Mouse (Mus musculus) embryo, embryonic 11.5 days (tissue): ENCODE results near the gene Kcnb1.
A peak's percentile ranks its signal among the peaks of the same experiment; 100 is the strongest.
"Not testable (repeated sequence)": the region's sequence is repeated elsewhere in the genome, so short reads cannot be mapped to it uniquely, and the experiment has no call there.

ENCODE experiments used
- DNase-seq: peaks from one replicate; pipeline ENCODE4 v3.0.0-alpha.2; 2012; ENCODE audit warnings: low read depth, low spot score

Gene Kcnb1

DNA sequence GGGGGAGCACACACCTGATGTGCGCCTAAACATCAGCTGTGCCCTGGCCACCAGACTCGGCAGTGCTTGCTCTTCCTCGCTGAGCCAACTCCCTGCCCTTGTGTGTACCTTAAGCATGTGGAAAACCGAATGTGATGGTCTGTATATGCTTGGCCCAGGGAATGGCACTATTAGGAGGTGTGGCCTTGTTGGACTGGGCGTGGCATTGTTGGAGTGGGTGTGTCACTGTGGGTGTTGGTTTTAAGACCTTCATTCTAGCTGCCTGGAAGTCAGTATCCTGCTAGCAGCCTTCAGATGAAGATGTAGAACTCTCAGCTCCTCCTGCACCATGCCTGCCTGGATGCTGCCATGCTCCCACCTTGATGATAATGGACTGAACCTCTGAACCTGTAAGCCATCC lies 14.7 kb upstream of the Kcnb1 start:
- DNase-seq: not testable (repeated sequence)

DNA sequence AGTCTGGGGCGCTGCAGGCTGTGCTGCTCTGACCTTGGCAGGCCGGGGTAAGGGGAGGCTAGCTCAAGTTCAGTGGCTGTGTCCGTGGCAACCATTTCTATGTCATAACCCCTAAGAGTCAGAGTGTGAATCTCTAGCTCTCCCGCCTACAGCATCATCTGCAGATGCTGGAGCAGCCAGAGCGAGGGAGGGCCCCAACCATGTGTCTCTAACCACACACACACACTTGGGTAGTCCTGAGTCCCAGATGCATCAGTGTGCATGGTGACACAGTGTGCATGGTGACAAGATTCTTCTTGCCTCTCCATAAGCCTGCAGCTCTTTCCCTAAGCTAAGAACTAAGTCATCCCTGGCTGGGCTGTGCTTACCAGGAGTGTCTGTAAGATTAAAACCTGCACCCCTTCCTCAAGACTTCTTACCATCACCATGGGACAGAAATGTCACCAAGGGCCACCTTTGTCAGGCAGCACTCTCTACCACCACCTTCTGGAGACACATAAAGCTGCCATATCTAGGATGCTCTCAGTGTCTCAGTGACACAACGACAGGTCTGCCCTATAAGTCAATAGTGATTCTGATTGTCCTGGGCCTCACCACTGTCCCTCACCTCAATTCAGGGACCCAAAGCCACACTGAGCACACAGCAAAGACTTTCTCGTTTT lies 13.7 kb upstream of the Kcnb1 start:
- no peak for DNase-seq

DNA sequence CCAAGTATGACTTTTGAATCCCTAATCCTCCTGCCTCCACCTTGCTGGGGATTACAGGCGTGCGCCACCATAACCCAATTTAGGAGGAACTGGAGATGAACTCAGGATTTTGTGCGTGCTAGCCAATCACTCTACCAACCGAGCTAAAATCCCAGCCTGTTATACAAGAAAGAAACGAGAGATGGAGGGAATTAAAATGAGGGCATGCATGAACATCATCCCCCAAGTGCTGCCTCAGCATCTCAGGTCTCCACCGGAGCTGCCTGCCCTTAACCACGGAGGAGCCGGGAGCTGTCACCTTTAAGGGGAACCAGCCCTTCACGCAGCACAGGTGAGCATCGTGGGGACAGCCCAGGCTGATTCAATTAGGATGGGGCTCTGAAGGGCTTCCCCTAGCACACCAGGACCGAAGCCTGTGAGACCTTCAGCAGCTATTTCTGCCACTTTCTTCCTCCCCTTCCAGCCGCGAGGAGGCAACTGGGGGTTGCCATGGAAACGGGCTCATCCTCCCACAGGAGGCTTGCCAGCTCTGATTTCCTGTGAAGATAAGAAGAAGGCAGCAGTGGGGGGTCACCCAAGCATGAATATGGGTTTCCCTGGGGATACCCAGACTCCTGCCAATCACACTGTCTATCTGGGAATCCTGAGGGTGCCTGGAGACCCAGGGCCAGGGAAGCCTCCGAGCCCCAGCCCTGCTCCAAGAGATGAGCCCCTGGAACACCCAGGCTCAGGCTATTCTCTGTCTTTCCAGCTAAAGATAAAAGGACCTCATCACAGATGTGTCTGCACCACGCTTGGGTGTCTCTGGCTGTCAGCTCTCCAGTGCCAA lies 11.7 kb upstream of the Kcnb1 start:
- no peak for DNase-seq

DNA sequence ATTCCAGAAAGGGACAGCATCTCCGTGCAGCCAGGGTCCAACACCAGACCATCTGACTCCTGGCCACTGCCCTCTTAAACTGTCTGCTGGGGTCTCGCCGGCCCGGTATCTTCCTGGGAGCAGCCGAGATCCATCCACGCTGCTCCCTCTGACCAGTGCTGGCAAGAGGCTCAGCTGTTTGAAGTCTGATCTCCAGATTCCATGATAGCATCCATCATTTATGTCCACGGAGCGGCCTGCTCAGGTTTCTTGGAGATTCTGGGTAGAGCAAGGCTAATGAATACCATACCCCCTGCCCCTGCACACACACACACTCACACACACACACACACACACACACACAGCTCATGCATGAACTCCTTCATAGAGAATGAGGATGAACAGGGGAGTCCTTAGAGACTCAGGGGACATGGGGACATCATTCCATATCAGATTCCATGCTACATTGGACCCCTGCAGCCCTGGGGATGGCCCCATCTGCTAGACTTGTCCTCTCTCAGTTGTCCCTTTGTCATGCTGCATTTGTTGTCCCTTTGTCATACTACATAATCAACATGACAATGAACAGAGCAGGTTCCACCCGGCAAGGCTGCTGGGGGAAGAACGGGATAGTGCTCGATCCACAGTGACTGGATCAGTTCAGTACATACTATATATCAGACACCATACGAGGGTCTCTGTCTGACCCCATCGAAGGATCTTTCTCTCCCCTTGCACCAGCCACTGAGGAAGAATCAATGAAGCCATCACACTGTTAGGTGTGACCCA lies 8.9 kb upstream of the Kcnb1 start:
- DNase-seq: peak; percentile 20

DNA sequence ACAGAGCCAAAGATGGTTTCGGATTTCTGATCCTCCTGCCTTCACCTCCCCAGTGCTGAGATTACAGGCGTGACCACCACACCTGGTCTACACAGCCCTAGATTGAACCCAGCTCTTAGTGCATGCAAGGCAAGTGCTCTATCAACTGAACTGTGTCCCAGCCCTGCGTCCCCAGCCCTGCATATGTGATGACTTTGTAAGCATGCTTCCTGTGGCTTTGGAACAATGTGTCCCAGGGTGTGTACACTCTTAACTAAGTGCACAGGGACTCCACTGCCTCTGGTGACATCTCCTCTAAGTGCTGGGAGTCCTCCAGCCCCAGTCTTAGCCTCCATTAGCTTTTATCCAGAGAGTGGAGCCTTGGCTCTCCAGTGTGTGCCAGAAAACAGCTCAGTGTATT lies 3.4 kb upstream of the Kcnb1 start:
- DNase-seq: no peak

DNA sequence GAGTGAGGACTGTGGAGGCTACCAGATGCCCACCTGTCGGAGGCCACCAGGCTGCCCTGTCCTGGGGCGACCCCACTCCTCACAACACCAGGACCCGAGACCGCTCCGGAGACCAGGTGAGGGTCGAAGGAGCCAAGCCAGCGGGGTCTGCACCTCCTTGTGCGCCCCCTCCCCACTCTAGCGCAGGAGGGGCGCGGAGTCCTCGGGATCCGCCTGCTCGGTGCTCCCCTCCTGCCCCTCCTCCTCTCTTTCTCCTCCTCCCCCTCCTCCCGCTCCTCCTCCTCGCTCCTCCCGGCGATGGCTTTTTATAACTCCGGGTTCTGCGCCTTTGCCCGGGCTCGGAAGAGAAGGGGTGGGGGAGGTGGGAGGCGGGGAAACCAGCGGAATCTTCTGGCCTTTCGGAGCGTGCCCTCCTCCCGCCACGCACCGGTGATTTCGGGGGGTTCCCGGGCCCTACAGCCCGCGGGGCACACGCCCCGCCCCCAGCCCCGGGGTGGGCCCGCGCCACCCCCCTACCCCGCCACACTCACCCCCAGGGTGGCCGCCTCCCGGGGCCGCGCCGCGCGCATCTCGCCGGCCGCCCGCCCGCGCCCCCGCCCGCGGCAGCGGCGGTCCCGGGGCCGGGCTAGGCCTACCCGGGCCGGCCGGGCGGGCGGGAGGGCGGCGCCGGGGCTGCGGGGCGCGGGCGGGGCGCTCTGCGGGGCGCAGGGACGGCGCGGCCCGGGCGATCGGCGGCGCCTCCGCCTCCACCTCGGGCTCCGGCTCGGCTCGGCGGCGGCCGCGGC lies 472 bp downstream of the Kcnb1 start:
- peak; percentile 20 for DNase-seq

DNA sequence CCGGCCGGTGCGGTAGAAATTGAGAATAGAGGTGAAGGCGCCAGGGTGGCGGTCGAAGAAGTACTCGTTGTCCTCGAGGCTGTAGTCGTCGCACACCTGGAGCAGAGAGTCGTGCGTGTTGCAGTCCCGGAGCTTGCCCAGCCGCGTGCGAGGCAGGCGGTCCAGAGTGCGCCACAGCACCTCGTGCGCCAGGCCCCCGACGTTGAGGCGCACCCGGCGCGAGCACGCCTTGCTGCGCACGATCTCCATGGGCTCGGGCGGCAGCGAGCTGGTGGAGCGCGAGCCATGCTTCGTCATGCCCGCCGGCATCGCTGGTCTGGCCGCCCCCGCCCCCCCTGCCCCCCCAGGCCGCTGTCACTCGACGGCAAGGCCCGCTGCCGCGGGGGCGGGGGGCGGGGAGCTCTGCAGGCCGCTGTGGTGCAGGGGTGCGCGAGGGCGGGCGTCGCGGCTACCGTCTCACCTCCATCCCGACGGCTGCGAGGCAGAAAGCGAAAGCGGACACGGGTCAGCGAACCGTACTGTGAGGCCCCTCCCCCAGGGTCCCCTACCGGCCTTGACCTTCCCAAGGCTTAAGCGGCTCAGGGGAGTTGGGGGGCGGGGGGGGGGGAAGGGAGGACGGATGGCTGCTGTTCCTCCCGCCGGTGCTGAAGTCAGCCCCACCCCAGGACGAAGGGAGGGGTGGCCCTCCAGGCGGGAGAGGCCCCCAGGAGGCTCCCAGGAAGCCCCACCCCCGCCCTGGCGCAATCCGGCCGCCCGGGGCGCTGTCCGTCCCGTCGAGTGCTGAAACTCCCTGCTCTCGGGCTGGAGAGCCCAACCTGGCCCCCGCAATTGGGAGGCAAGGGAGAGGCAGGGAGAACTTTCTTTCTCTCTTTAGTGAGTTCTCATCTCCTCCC lies 1.4 kb downstream of the Kcnb1 start:
- peak; percentile 59 for DNase-seq

DNA sequence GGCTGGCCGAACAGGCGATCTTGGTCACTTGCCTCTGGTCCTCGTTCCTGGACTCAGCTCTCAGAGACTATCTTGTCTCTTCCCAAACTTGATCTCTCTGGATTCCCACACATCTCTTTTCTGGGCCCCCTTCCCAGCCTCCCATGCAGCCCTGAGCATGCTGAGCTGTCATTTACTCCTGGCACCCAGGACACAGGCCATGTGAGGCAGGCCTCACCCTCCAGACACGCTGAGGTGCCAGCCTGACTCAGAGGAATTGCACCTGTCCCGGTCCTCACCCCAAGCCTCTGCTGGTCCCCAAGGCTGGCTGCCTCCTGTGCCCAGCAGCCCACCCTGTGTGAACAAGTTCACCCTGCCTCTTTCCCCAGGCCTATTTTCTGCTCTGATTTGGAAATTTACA lies 2.8 kb downstream of the Kcnb1 start:
- DNase-seq: no peak

DNA sequence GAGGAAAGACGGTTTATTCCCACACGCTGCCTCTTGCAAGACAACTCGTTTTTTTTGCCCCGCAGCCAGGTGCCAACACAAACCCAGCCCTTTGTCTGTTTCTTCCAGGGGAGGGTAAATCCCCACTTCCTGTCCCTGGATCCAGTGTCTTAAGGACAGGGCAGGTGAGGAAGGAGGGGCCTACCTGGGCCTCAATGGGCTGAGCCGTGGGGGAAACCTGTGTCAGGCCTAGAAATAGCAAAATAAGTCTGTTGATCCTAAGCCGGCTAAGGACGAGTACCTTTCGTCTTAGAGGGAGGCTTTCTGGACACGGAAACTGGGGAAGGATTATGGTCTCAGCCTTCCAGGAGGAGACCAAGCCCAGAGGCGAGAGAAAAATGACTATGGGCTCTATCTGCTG lies 3.4 kb downstream of the Kcnb1 start:
- DNase-seq: no peak

DNA sequence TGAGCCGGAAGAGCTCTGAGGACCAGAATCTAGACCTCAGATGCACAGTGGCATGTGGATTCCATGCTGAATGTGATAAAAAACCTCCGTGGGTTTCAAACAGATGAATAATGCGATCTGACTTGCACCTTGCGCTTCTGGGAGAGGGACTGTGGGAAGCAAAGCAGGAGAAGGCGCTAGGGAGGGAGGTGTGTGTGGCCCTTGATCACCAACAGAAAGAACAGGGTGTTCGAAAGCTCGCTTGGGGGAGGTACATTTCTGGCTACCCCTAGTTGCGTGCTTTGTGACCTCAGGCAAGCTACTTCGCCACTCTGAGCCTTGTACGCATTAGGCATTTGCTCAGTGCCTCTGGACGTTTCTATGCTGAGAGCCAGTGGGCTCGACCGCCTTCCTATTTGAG lies 4.0 kb downstream of the Kcnb1 start:
- no peak for DNase-seq

DNA sequence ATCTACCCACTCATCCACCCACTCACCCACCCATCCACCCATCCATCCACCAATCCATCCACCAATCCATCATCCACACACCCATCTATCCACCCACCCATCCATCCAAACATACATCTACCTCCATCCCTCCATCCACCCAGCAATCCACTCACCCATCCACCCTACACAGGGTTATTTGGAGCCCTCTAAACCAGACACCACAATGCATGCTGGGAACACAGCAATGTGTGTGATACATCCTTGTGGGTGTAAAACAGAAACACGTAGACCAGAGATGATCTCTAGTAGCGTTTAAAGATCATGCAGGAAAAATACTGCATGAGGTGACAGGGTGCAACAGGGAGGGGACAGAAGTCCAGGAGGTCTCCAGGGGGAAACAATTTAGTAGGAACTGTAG lies 4.5 kb downstream of the Kcnb1 start:
- DNase-seq: no peak

DNA sequence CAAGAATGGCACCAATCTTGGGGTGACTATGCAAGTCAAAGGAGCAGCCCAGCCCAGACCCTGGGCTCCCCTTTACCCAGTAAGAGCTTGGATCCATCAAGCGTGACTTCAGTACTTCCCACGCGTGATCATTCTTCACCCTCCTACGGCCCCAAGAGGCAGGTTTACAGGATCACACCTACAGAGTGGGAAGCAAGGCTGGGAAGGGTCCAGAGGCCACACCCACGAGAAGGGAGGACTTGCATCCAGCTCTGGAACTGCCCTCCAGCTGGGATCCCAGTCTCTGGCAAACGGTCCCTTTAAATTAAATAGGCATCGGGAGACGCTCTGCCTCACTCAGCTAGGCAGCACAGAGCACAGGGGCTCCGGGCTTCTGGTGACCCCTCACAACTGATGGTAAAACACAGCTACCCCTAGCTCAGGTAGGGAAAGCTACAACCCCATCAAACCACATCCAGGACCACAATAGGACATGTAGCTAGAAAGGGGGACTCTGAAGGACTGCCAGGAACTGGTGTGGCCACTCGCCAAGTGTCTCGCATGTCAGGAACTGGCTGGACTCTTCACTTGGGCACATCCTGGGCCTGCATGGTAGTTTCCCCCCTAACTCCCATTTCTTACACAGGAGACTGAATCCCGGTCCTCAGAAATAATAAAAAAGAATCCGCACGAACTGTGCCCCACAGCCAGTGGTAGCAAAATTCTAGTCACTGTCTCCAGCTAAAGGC lies 8.1 kb downstream of the Kcnb1 start:
- DNase-seq: no peak

DNA sequence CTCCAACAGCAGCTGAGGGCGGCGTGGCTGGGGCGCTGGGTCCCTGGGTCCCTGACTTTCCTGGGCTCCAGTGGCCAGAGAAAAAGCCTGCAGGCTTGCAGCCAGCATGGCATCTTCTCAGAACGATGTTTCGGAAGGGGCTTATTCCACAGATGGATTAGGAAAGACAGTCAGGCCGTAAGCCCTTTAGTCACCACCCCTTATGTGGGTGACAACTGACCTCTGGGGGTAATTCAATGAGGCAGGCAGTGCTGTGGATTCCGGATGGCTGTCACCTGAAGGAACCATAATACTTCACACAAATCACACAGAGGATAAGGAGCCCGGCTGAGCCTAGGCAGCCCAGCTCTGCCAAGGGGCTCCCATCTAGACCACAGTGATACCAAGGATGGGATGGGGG lies 8.9 kb downstream of the Kcnb1 start:
- DNase-seq: no peak

DNA sequence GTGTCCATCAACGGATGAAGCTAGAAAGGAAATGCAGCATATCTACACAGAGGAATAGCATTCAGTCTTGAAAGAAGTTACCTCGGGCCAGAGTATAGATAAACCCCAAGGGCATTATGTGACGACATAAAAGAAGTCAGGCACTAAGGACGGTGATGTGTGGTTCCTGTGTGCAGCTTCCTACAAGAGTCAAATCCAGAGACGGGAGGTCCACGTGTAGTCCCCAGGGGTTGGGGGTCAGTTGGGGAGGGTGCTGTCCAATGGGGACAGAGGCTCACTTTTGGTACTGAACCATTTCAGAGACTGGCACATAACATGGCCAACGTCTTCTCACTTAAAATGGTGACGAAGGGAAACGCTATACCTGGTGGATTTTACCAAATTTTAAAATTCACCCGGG lies 10.7 kb downstream of the Kcnb1 start:
- no peak for DNase-seq

DNA sequence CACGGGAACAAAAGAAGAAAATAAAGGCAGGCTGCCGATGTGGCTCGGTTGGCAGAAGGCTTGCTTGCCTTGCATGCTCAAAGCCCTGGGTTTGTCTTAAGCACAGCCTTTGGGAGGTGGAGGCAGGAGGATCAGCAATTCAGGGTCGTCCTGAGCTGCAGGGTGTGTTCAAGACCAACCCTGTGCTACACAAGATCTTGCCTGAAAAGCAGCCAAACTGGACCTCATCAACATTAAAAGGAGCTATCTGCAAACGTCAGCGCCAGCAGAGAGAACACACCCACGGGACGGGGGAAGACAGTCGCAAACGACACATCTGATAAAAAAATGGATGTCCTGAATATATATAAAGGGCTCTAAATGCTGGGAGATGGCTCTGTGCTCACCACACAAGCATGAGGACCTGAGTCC lies 12.7 kb downstream of the Kcnb1 start:
- no peak for DNase-seq

DNA sequence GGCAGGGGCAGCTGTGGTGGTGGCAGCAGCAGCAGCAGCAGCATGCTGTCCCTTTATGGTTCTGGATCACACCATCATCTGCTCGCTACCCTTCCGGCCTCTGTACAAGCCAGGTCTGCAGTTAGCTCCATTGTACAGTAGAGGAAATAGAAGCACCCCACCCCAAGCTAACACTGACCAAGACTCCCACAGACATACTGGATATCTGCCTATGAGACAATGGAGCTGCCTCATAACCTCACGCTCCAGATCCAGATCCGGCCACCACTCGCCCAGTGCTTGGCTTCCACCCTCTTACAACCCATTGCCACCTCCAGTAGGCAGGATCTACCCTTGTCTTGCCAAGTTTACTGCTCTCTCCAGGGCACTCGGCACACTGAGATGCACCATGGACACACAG lies 14.7 kb downstream of the Kcnb1 start:
- no peak for DNase-seq

DNA sequence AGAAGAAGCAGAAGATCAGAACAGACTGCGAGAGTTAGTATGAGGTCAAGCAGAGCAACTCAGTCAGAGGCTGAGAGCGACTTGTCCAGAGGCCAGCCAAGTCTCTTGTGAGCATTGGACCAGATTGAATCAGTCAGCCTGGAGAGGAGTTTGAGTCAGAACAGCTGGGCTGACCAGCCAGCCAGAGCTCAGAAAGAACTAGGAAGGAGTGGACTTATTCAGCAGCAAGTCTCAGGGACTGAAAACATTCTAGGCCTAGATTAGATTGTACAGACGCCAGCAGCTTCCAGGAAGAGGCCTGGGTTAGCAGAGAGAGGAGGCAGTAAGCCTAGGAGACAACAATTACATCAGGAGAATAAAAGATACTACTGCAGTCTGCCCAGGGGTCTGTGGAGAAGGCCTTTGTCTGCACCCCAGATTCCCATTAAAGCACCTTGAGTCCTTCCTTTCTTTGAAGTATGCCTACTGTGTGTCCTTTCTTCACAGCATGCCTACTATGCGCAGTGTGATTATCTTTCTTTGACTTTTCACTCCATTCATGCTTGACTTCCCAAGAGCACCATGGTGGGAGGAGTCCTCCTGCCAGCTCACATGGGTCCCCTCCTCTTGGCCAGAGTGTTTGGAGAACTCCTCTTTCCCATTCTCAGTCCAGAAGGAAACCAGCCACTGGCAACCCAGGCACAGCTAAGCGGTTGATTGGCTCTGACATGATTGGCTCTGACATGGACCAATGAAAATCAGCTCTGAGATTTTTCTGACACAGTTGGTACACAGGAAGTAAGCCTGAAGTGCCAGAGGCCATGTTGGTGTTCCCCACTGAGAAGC lies 16.7 kb downstream of the Kcnb1 start:
- no peak for DNase-seq

DNA sequence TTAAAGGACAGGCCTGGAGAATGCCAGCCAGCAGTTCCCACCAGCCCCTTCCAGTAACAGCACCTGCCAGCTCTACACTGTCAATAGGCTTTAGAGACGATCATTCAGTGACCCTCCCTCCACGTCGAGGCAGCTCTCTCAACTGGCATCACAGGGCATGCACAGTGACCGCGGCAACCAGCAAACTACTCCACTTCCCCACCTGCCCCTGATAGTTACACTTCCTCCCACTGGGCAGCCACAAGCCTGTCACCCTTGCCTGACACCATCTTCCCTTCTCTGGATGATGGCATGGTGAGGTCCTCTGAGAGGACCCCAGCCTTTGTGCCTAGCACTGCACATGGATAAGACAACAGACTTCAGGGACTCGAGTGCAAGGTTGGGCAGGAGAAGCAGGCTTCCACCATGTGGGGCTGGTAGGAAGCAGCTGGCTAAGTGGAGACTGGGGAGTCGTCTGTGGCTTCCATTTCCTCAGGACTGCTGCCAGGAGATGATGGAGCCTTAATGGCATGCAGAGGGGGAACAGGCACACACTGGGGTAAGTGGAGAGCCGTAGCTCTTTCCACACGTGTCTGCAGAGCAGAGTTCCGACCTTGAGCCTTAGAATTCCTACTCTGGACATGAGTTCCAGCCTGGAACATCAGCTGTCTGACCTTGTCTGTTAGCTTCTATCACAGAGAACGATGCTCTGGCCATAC lies 22.3 kb downstream of the Kcnb1 start:
- DNase-seq: no peak

DNA sequence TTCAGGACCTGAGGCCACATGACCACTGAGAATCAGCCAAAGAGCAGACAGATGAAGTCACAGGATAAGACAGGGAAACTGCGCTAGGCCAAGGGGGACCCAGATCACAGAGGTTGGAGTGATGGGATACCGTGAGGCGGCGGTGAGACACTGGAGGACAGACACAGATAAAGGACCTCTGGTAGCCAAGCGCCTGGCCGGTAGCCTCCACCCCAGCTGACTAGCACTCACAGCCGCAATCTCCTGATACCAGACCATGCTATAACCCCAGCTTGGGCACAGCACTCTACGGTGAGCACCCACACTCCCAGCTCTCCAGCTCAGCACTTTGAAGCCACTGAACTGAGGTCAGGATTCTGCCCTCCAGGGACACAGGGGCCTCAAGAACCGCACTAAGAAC lies 26.4 kb downstream of the Kcnb1 start:
- DNase-seq: no peak
